Mouse (Mus musculus): ENCODE measurements at regions not wholly inside any gene's neighbourhood (a gene's known extent, or its start where the extent isn't known, plus 50 kb on each side); places are given as distances from the start of the nearest gene placed in this dataset.

- TF ChIP-seq CTCF (conservative IDR thresholded peaks at IDR 0.05; ENCODE audit: low read length) (no peak), NANOG (IDR thresholded peaks at IDR 0.05; ENCODE audit: borderline replicate concordance, low read length) (no peak), POU5F1 (IDR thresholded peaks at IDR 0.05; ENCODE audit: borderline replicate concordance, low read length) (no peak)
Observed at GRCm38 (mm10) chr4:131132201-131132600, 188.0 kb downstream of the Matn1 start.

Data from E14TG2a.4 (cell line).